Mouse (Mus musculus) heart, adult 2 months (tissue): Measurements from ENCODE around the gene Gm17019. TPM values are rescaled to one million over a fixed set of nuclear protein-coding genes. Genes with fewer than 3 reads are reported as not detected.
"Not testable (repeated sequence)": the region's sequence is repeated elsewhere in the genome, so short reads cannot be mapped to it uniquely, and the experiment has no call there.

ENCODE experiments used
- DNase-seq, 2 experiments: peaks; one replicate each; pipeline ENCODE4 v3.0.0; 2021
- H3K27ac ChIP-seq: fragments of 200-600 bp; 2 replicates; pipeline ENCODE4 v1.8.1; 2022
- H3K27me3 ChIP-seq: fragments of 200-500 bp; 2 replicates; pipeline ENCODE4 v1.6.1; 2012; ENCODE audit warnings: mild to moderate bottlenecking, low read length, inconsistent platforms, mixed read lengths; ENCODE audit not compliant: control insufficient read depth, insufficient read depth
- H3K36me3 ChIP-seq: fragments of 200-500 bp; 2 replicates; pipeline ENCODE4 v1.6.1; 2012; ENCODE audit warnings: low read length, inconsistent platforms; ENCODE audit not compliant: control insufficient read depth, insufficient read depth
- H3K4me1 ChIP-seq: fragments of 200-500 bp; 2 replicates; pipeline ENCODE4 v1.6.1; 2011; ENCODE audit warnings: low read length; ENCODE audit not compliant: control insufficient read depth, insufficient read depth
- H3K4me3 ChIP-seq: fragments of 200-600 bp; 2 replicates; pipeline ENCODE4 v1.8.1; 2022
- H3K79me2 ChIP-seq: fragments of 200-500 bp; replicated peaks from 2 replicates; pipeline ENCODE4 v1.6.1; 2012; ENCODE audit warnings: mild to moderate bottlenecking, inconsistent platforms, low read length, moderate library complexity, mixed read lengths; ENCODE audit not compliant: control insufficient read depth, insufficient read depth
- H3K9ac ChIP-seq: fragments of 200-500 bp; 2 replicates; pipeline ENCODE4 v1.6.1; 2012; ENCODE audit warnings: low read depth, mild to moderate bottlenecking, control low read depth, inconsistent platforms, low read length, mixed read lengths
- WGBS: fragments of 180-500 bp; shearing (Covaris S2); methylation state at CpG from one replicate; pipeline ENCODE4 v1.1.7; 2018; 5-methylcytosine and 5-hydroxymethylcytosine counted together
- intact Hi-C: fragments of 180-260 bp; cut with DNase I; formaldehyde crosslinking; loops from one replicate; pipeline ENCODE4 v1.15.1; 2025
- long read RNA-seq: library from polyadenylated mRNA; stranded (forward); transcript quantifications from one replicate; pipeline ENCODE4 v2.0.0, GENCODE M21; 2021
- polyA plus RNA-seq: library from polyadenylated mRNA; depleted of rRNA; stranded (reverse); fragments of >200 nt; gene quantifications from 2 replicates; pipeline ENCODE4 v1.2.3, GENCODE M21; 2012; rRNA removed
- total RNA-seq, 2 experiments: library from RNA; stranded (reverse); gene quantifications; 2 replicates each; pipeline ENCODE4 v1.2.3; 2021

The Gm17019 gene
- not detected for total RNA-seq
- not detected in 2 replicates for polyA plus RNA-seq
- long read RNA-seq = 0 reads

GRCm38 (mm10) chr5:15032898-15033297 is at the start of gene Gm17019:
Gm17019 (minus strand) TSS chr5:15032998.
- H3K36me3 ChIP-seq, intact Hi-C loops: not testable (repeated sequence)
- WGBS = 21% methylated on average over 1 of the region's 1 CpGs

GRCm38 (mm10) chr5:15062385-15062715 is 29.6 kb upstream of the Gm17019 start:
- H3K9ac ChIP-seq, H3K4me1 ChIP-seq, H3K27ac ChIP-seq, H3K36me3 ChIP-seq, H3K27me3 ChIP-seq, H3K4me3 ChIP-seq, H3K79me2 ChIP-seq, intact Hi-C loops, DNase-seq: not testable (repeated sequence)
- 84% methylated on average over 1 of the region's 1 CpGs for WGBS

More at GRCm38 (mm10) chr5:15032898-15033297, at the start of gene Gm17019:
- not testable (repeated sequence) for H3K79me2 ChIP-seq, DNase-seq, H3K27me3 ChIP-seq, H3K4me3 ChIP-seq, H3K9ac ChIP-seq, H3K4me1 ChIP-seq, H3K27ac ChIP-seq

DNA sequence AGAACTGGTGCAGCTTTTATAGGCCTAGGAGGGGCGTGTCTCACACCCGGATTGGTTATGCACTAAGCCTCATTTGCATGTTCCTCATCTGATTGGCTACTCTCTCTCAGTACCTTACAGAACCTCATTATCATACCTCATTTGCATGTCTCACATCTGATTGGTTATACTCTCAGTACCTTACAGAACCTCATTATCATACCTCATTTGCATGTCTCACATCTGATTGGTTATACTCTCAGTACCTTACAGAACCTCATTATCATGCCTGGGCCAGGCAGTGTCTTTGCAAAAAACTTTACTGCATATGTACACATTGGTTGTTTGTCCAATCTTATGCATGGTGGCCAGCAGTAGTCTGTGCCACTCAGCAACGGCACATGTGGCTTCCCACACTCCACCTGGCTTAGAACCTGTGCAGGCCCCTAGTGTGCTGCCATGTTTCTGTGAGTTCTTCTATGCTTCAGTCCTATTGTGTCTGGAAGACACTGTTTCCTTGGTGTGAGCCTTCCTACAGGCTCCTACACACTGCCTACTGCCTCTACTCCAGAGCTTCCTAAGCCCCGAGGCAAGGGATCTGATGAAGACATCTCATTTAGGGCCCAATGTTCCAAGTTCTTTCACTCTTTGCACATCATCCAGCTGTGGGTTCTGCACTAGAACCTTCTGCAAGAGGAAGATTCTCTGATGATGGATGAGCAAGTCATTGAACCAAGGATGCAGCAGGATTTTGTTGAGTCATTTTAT is 29.0 kb upstream of the Gm17019 start:
- intact Hi-C loops, H3K27me3 ChIP-seq: not testable (repeated sequence)
- WGBS = 75% methylated on average over 4 of the region's 4 CpGs

DNA sequence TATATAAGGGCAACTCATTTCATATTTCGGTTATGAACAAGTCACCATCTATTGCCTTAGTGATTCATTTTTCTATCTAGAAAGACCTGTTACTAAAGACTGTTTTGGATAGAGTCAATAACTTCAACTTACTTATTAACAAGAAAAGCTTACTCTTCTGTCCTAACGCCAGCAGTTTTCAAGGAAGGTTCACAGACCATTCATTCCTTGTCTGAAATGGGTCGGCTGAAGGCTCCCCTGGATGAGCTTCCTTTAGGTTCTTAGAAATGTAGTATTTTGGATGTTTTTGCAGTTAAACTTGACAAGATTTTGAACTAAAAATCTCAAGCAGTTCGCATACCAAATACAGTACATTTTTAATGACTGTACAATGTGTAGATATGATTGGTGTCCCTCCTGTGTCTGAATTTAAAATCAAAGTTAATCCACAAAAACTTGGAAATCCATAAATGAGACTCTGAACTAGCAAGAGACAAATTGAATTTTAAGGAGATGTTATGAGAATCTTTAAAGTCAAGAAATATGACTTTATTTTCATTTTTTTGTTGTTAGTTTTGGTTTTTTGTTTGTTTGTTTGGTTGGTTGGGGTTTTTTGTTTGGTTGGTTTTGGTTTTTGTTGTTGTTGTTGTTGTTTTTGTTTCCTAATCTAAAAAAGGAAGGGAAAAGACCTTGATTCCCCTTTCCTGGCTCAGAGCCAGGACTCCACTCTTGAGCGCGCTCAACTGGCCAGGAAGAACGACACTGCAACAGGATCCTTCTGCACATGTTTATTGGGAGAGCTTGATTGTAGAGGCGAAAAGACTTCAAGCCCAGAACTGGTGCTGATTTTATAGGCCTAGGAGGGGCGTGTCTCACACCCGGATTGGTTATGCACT is 21.6 kb upstream of the Gm17019 start:
- H3K4me3 ChIP-seq, H3K27ac ChIP-seq, H3K27me3 ChIP-seq, H3K9ac ChIP-seq, H3K79me2 ChIP-seq, H3K4me1 ChIP-seq, intact Hi-C loops, DNase-seq, H3K36me3 ChIP-seq: not testable (repeated sequence)
- WGBS = 68% methylated on average over 10 of the region's 10 CpGs

More for the DNA sequence above, 29.0 kb upstream of the Gm17019 start:
- not testable (repeated sequence) for H3K9ac ChIP-seq, H3K4me3 ChIP-seq, H3K4me1 ChIP-seq, DNase-seq, H3K27ac ChIP-seq, H3K79me2 ChIP-seq, H3K36me3 ChIP-seq

DNA sequence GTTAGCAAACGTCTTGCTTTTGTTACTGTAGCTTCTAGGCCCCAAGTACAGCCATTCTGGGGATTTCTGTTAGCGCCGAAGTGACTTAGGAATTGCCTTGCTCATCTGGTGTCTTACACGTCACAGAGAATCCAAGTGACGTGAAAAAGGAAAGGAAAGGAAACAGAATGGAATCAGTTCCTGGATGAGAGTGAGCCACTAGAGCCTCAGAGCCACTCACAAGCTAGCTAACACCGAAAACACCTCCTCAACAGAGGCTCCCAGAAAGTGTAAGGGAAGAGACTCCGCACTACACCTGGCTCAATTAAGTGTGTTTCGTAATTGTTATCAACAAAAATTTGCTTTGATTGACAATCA is 20.8 kb upstream of the Gm17019 start:
- H3K4me3 ChIP-seq, H3K4me1 ChIP-seq, DNase-seq, intact Hi-C loops, H3K27me3 ChIP-seq, H3K36me3 ChIP-seq, H3K27ac ChIP-seq, H3K79me2 ChIP-seq, H3K9ac ChIP-seq: not testable (repeated sequence)
- WGBS = 68% methylated on average over 8 of the region's 8 CpGs

- H3K27ac ChIP-seq, H3K4me1 ChIP-seq, DNase-seq, H3K4me3 ChIP-seq, H3K79me2 ChIP-seq, intact Hi-C loops, H3K9ac ChIP-seq, H3K27me3 ChIP-seq, H3K36me3 ChIP-seq: not testable (repeated sequence)
- WGBS = 66% methylated on average over 4 of the region's 4 CpGs
Observed at GRCm38 (mm10) chr5:15052945-15053605, 20.3 kb upstream of the Gm17019 start.

DNA sequence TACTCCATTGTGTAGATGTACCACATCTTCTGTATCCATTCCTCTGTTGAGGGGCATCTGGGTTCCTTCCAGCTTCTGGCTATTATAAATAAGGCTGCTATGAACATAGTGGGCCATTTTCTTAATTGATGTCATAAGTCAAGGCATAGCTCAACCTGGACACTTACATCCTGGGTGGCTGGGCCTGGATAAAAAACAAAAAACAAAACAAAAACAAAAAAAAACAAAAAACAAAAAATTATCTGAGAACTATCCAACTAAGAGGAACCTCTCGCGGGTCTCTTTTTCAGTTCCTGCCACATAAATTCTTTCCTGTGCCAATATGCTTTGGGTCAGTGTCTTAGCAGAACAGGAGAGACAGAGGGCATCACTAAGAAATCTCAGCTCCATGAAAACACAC is 18.0 kb upstream of the Gm17019 start:
- WGBS = 69% methylated on average over 2 of the region's 2 CpGs
- intact Hi-C loops, H3K9ac ChIP-seq, H3K79me2 ChIP-seq, H3K4me3 ChIP-seq, DNase-seq, H3K36me3 ChIP-seq, H3K4me1 ChIP-seq, H3K27ac ChIP-seq, H3K27me3 ChIP-seq: not testable (repeated sequence)

- H3K4me1 ChIP-seq, intact Hi-C loops, H3K9ac ChIP-seq, H3K79me2 ChIP-seq, H3K27me3 ChIP-seq, H3K36me3 ChIP-seq, H3K27ac ChIP-seq, DNase-seq, H3K4me3 ChIP-seq: not testable (repeated sequence)
- 82% methylated on average over 9 of the region's 9 CpGs for WGBS
Observed at GRCm38 (mm10) chr5:15044830-15045767, 12.3 kb upstream of the Gm17019 start.

- H3K9ac ChIP-seq, H3K27ac ChIP-seq, H3K36me3 ChIP-seq, H3K4me3 ChIP-seq, intact Hi-C loops, H3K4me1 ChIP-seq, H3K27me3 ChIP-seq, H3K79me2 ChIP-seq, DNase-seq: not testable (repeated sequence)
- 52% methylated on average over 4 of the region's 4 CpGs for WGBS
Observed at GRCm38 (mm10) chr5:15040784-15041183, 8.0 kb upstream of the Gm17019 start.
